Mouse (Mus musculus) C2C12 (cell line): Measurements from ENCODE around the gene Kcnh2. TPM values are rescaled to one million over a fixed set of nuclear protein-coding genes. Genes with fewer than 3 reads are reported as not detected.

Source experiments
- H3K27me3 ChIP-seq: one replicate; pipeline ENCODE4 v1.6.1; 2011; ENCODE audit not compliant: control insufficient read depth, insufficient read depth, insufficient read length
- H3K36me3 ChIP-seq: one replicate; pipeline ENCODE4 v1.6.1; 2011; ENCODE audit not compliant: control insufficient read depth, insufficient read depth
- H3K4me3 ChIP-seq: one replicate; pipeline ENCODE4 v1.5.1; 2011; ENCODE audit warnings: mild to moderate bottlenecking, control low read depth; ENCODE audit not compliant: poor library complexity, insufficient read depth, severe bottlenecking
- H3K79me2 ChIP-seq: one replicate; pipeline ENCODE4 v1.6.1; 2011; ENCODE audit not compliant: control insufficient read depth, insufficient read depth
- H3K79me3 ChIP-seq: one replicate; pipeline ENCODE4 v1.6.1; 2011; ENCODE audit warnings: low read depth, control low read depth
- H3ac ChIP-seq: one replicate; pipeline ENCODE3; 2011; ENCODE audit warnings: low read depth; ENCODE audit not compliant: control insufficient read depth, insufficient read length
- CEBPB ChIP-seq: IDR thresholded peaks from one replicate; pipeline ENCODE4 v1.6.1; 2011; ENCODE audit warnings: low read depth, mild to moderate bottlenecking, control low read depth, moderate library complexity
- CTCF ChIP-seq: IDR thresholded peaks from one replicate; pipeline ENCODE4 v1.5.1; 2011; ENCODE audit not compliant: control insufficient read depth, insufficient read depth, insufficient read length
- FOSL1 ChIP-seq: IDR thresholded peaks from one replicate; pipeline ENCODE4 v1.8.0; 2011; ENCODE audit warnings: mild to moderate bottlenecking, low read length; ENCODE audit not compliant: poor library complexity, insufficient read depth, severe bottlenecking
- MAX ChIP-seq: IDR thresholded peaks from one replicate; pipeline ENCODE4 v1.6.1; 2011; ENCODE audit warnings: mild to moderate bottlenecking, control low read depth
- MYOD1 ChIP-seq: IDR thresholded peaks from one replicate; pipeline ENCODE4 v1.6.1; 2011; ENCODE audit warnings: low read depth; ENCODE audit not compliant: control insufficient read depth, insufficient read length
- MYOG ChIP-seq: IDR thresholded peaks from one replicate; pipeline ENCODE4 v1.6.1; 2011; ENCODE audit not compliant: control insufficient read depth, insufficient read length; ENCODE audit errors: extremely low read depth
- USF1 ChIP-seq: IDR thresholded peaks from one replicate; pipeline ENCODE4 v1.6.1; 2011; ENCODE audit warnings: low read depth, mild to moderate bottlenecking, control low read depth, moderate library complexity
- polyA plus RNA-seq: library from polyadenylated mRNA; unstranded; fragments of >200 nt; fragmentation: generic; extraction: Trizol; gene quantifications from one replicate; pipeline ENCODE4 v1.2.1, GENCODE M21; 2012; ENCODE audit warnings: missing spikeins

The Kcnh2 gene
- polyA plus RNA-seq, 1 experiment = 3.1 TPM

GRCm38 (mm10) chr5:24326166-24326841, 25.1 kb downstream of the Kcnh2 start:
- Histone ChIP-seq H3K79me3 (no peaks in the 10 kb centered on the region), H3K27me3 (no peaks in the 10 kb centered on the region), H3ac (no peak overlapping the region), H3K36me3 (no peaks in the 10 kb centered on the region), H3K79me2 (no peaks in the 10 kb centered on the region), H3K4me3 (no peak overlapping the region)
- no peak for TF ChIP-seq MAX
- TF ChIP-seq MYOG = no peak
- no peak for TF ChIP-seq CEBPB
- no peak for TF ChIP-seq CTCF

- TF ChIP-seq MYOD1 = no peak
- no peak for TF ChIP-seq CTCF
- TF ChIP-seq MAX = no peak
- TF ChIP-seq USF1 = no peak
- no peak for TF ChIP-seq FOSL1
- no peak for TF ChIP-seq MYOG
- Histone ChIP-seq H3K4me3 (no peak overlapping the region), H3K79me3 (no peaks in the 10 kb centered on the region), H3K27me3 (no peaks in the 10 kb centered on the region), H3K36me3 (no peaks in the 10 kb centered on the region), H3K79me2 (no peaks in the 10 kb centered on the region), H3ac (no peak overlapping the region)
Observed at GRCm38 (mm10) chr5:24325251-24325650, 26.2 kb downstream of the Kcnh2 start.

GRCm38 (mm10) chr5:24321711-24322682, 29.4 kb downstream of the Kcnh2 start:
- H3K27me3 ChIP-seq = no peaks in the 10 kb centered on the region
- no peak overlapping the region for H3ac ChIP-seq
- H3K79me2 ChIP-seq = no peaks in the 10 kb centered on the region
- no peaks in the 10 kb centered on the region for H3K79me3 ChIP-seq
- no peak for TF ChIP-seq USF1
- TF ChIP-seq MYOG = no peak
- no peak for TF ChIP-seq FOSL1
- no peak for TF ChIP-seq CEBPB
- no peak overlapping the region for H3K4me3 ChIP-seq
- no peaks in the 10 kb centered on the region for H3K36me3 ChIP-seq

- Histone ChIP-seq H3K4me3 (no peak overlapping the region), H3K27me3 (no peaks in the 10 kb centered on the region), H3ac (no peak overlapping the region), H3K79me2 (no peaks in the 10 kb centered on the region), H3K79me3 (no peaks in the 10 kb centered on the region), H3K36me3 (no peaks in the 10 kb centered on the region)
- no peak for TF ChIP-seq MYOD1
- no peak for TF ChIP-seq FOSL1
- no peak for TF ChIP-seq CEBPB
- no peak for TF ChIP-seq MAX
- TF ChIP-seq MYOG = no peak
- no peak for TF ChIP-seq USF1
- TF ChIP-seq CTCF = no peak
Observed at GRCm38 (mm10) chr5:24320894-24321293, 30.5 kb downstream of the Kcnh2 start.

- TF ChIP-seq MYOD1 (no peak), MAX (peak; percentile 21)
- Histone ChIP-seq H3K79me2 (no peaks in the 10 kb centered on the region), H3ac (peak overlapping the region; percentile 46), H3K4me3 (peak overlapping the region; percentile 12), H3K27me3 (no peaks in the 10 kb centered on the region), H3K36me3 (no peaks in the 10 kb centered on the region), H3K79me3 (no peaks in the 10 kb centered on the region)
Observed at GRCm38 (mm10) chr5:24320467-24320813, 31.0 kb downstream of the Kcnh2 start.
